Mouse (Mus musculus) stomach, embryonic 14.5 days (tissue): ENCODE measurements at regions not wholly inside any gene's neighbourhood (a gene's known extent, or its start where the extent isn't known, plus 50 kb on each side); places are given as distances from the start of the nearest gene placed in this dataset.

ENCODE experiments used
- ATAC-seq: fragments of 200-750 bp; cut with Nextera tagmentation; 2 replicates; pipeline ENCODE4 v1.8.0; 2017; ENCODE audit warnings: low read depth, moderate TSS enrichment; ENCODE audit not compliant: insufficient number of reproducible peaks, insufficient read depth, low FRiP score
- H3K27ac ChIP-seq: fragments of 300-500 bp; sonication (generic); 2 replicates; pipeline ENCODE4 v1.5.1; 2014; ENCODE audit warnings: mild to moderate bottlenecking, low read length, moderate library complexity, mixed read lengths
- H3K27me3 ChIP-seq: fragments of 300-500 bp; sonication (generic); 2 replicates; pipeline ENCODE4 v1.6.1; 2014; ENCODE audit warnings: low read length, control low read depth, mixed read lengths; ENCODE audit not compliant: control insufficient read depth, insufficient read depth
- H3K36me3 ChIP-seq: fragments of 300-500 bp; sonication (generic); 2 replicates; pipeline ENCODE4 v1.6.1; 2014; ENCODE audit warnings: mild to moderate bottlenecking, control low read depth, low read length, moderate library complexity, mixed read lengths; ENCODE audit not compliant: control insufficient read depth, insufficient read depth
- H3K4me1 ChIP-seq: fragments of 300-500 bp; sonication (generic); 2 replicates; pipeline ENCODE4 v1.6.1; 2014; ENCODE audit warnings: low read length, control low read depth, mixed read lengths; ENCODE audit not compliant: control insufficient read depth, insufficient read depth
- H3K4me2 ChIP-seq: fragments of 300-500 bp; sonication (generic); replicated peaks from 2 replicates; pipeline ENCODE4 v1.6.1; 2014; ENCODE audit warnings: low read depth, low read length, control low read depth
- H3K4me3 ChIP-seq: fragments of 300-500 bp; sonication (generic); 2 replicates; pipeline ENCODE4 v1.5.1; 2014; ENCODE audit warnings: low read depth, low read length, control low read depth
- H3K9ac ChIP-seq: fragments of 300-500 bp; sonication (generic); replicated peaks from 2 replicates; pipeline ENCODE4 v1.6.1; 2014; ENCODE audit warnings: low read depth, mild to moderate bottlenecking, control low read depth, low read length, moderate library complexity, mixed read lengths
- H3K9me3 ChIP-seq: fragments of 300-500 bp; sonication (generic); 2 replicates; pipeline ENCODE4 v1.6.1; 2016; ENCODE audit warnings: low read depth, low read length, control low read depth; ENCODE audit not compliant: control insufficient read depth
- WGBS: fragments of 180-500 bp; shearing (Covaris S2); extraction: QIAGEN DNeasy Blood & Tissue Kit; methylation state at CpG from one replicate; pipeline ENCODE4 v1.1.7; 2014; 5-methylcytosine and 5-hydroxymethylcytosine counted together

DNA sequence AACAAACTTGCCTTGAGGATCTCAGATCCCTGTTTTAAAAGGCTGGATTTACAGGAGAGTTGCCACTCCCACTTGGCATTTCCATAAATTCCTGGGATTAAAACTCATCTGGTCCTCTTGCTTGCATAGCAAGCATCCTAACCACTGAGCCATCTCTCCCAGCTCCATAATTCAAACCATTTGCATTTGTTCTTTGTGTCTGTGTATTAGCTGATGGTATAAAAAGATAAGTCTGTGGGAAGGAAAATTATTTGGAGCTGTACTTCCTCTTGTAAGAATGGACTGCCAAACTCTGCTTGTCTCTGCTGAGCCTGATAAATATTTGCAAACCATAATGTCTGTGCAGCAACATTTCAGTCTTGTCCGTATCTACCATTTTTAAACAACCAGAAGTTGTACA, 116.0 kb downstream of the Hpgd start:
- Histone ChIP-seq H3K4me1 (0 out of 2 replicates have a peak, but pooled peaks cover 3% of the 10 kb centered on the region), H3K36me3 (no peaks in the 10 kb centered on the region), H3K4me3 (no peak overlapping the region), H3K27me3 (no peaks in the 10 kb centered on the region), H3K27ac (no peak overlapping the region), H3K9me3 (no peaks in the 10 kb centered on the region), H3K4me2 (no peak overlapping the region), H3K9ac (no peak overlapping the region)
- 58% methylated on average over 1 of the region's 1 CpGs for WGBS
- ATAC-seq, result no peak

DNA sequence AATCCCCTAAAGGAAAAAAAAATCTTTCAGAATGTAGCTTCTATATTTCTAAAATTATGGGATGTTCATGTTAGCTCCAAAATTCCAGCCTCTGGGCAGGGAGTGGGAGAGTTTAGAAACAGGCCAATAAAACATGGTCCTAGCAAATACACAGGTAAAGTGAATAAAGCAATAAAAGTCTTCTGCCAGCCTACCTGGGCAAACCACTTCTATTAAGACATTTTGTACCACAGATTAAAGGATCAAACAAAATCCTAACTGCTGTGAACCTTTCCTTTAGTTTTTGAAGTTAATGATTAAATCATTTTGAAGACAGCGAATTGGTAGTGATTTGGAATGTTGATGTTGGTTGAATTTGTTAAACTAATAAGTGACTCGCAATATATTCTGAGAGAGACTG, 112.9 kb downstream of the Hpgd start:
- Histone ChIP-seq H3K27ac (no peak overlapping the region), H3K27me3 (no peaks in the 10 kb centered on the region), H3K4me2 (no peak overlapping the region), H3K9ac (no peak overlapping the region), H3K4me3 (no peak overlapping the region), H3K4me1 (0 out of 2 replicates have a peak, but pooled peaks cover 3% of the 10 kb centered on the region), H3K9me3 (no peaks in the 10 kb centered on the region), H3K36me3 (no peaks in the 10 kb centered on the region)
- 42% methylated on average over 2 of the region's 2 CpGs for WGBS
- no peak for ATAC-seq

DNA sequence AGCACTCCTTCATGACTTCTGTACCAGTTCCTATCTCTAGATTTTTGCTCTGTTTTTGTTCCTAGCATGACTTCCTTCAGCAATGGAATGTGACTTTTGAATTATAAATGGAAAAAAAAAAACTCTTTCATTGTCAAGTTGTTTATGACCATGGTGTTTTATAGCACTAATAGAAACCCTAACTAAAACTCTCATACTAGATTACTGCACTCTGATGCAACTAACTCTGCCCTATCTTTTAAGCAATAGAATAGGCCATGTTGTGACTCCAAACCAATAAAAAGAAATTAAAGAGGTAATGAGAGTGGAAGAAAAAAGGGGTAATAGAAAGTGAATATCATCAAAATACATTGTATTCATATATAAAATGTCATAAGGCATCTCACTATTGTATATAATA, 111.9 kb downstream of the Hpgd start:
- H3K27me3 ChIP-seq, result no peaks in the 10 kb centered on the region
- H3K9ac ChIP-seq, result no peak overlapping the region
- H3K4me2 ChIP-seq, result no peak overlapping the region
- ATAC-seq, result no peak
- no peaks in the 10 kb centered on the region for H3K9me3 ChIP-seq
- 0 out of 2 replicates have a peak, but pooled peaks cover 3% of the 10 kb centered on the region for H3K4me1 ChIP-seq
- no peak overlapping the region for H3K27ac ChIP-seq
- H3K4me3 ChIP-seq, result no peak overlapping the region
- no peaks in the 10 kb centered on the region for H3K36me3 ChIP-seq

DNA sequence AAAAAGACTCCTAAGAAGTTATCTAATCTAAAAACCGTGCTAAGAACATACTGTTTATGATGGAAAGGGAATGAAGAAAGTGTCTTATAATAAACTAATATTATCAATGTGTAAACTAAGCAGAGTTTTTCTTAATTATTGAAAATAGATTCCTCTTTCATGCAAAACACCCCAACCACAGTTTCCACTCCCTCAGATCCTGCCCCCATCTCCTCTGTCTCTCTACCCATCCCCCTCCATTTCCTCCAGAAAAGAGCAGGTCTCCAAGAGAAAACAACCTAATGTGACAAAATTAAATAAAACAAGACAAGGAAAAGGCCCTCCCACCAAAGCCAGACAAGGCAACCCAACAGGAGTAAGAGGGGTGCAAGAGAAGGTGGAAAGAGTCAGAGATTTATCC, 103.2 kb downstream of the Hpgd start:
- H3K4me3 ChIP-seq, result no peak overlapping the region
- 68% methylated on average over 1 of the region's 1 CpGs for WGBS
- ATAC-seq, result no peak

DNA sequence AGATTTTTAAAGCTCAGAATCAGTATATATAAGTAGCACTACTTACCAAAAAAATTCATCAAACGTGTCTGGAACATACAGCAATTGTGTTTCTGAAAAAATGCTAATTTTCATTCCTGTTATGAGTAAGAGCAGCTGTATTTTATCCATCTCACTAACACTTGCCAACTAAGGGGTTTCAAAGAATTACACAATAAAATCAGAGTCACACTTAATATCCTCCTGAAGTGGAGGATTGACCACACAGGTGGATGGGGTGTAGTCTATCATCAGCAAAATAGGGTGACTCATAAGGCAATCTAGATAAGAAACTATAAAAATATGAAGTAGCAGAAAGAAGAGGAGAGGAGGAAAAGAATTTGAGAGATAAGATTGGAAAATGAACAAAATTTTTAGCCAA, 102.0 kb downstream of the Hpgd start:
- Histone ChIP-seq H3K4me1 (no peaks in the 10 kb centered on the region), H3K9ac (no peak overlapping the region), H3K27ac (no peak overlapping the region), H3K4me2 (no peak overlapping the region), H3K27me3 (no peaks in the 10 kb centered on the region), H3K9me3 (no peaks in the 10 kb centered on the region), H3K4me3 (no peak overlapping the region), H3K36me3 (no peaks in the 10 kb centered on the region)
- WGBS, result 45% methylated on average over 1 of the region's 1 CpGs
- ATAC-seq, result no peak

More for the DNA sequence above, 103.2 kb downstream of the Hpgd start:
- H3K36me3 ChIP-seq, result no peaks in the 10 kb centered on the region
- no peaks in the 10 kb centered on the region for H3K27me3 ChIP-seq
- no peaks in the 10 kb centered on the region for H3K4me1 ChIP-seq
- no peak overlapping the region for H3K4me2 ChIP-seq
- no peaks in the 10 kb centered on the region for H3K9me3 ChIP-seq
- no peak overlapping the region for H3K27ac ChIP-seq
- H3K9ac ChIP-seq, result no peak overlapping the region

DNA sequence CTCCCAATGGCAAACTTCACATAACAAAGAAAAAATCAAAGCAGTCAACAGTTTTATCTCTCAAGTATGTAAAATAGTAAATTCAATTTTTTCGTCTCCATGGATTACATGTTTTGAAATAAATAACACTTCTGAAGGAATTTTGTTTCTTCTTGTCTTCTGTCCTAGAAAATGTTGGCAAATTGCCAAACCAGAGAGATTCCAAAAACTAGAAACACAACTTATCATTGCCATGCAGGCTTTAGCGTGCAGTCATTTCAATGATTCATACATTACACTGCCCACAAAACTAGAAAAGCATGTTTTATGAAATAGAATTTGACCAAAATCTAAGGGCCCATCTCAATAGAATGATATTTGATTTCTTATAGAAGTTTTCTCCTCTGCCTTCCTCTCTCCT, 98.2 kb downstream of the Hpgd start:
- no peak for ATAC-seq
- WGBS, result 57% methylated on average over 2 of the region's 2 CpGs
- H3K9me3 ChIP-seq, result no peaks in the 10 kb centered on the region
- no peak overlapping the region for H3K4me2 ChIP-seq
- no peak overlapping the region for H3K27ac ChIP-seq
- H3K4me3 ChIP-seq, result no peak overlapping the region
- H3K27me3 ChIP-seq, result no peaks in the 10 kb centered on the region
- H3K9ac ChIP-seq, result no peak overlapping the region
- no peaks in the 10 kb centered on the region for H3K36me3 ChIP-seq
- H3K4me1 ChIP-seq, result no peaks in the 10 kb centered on the region

DNA sequence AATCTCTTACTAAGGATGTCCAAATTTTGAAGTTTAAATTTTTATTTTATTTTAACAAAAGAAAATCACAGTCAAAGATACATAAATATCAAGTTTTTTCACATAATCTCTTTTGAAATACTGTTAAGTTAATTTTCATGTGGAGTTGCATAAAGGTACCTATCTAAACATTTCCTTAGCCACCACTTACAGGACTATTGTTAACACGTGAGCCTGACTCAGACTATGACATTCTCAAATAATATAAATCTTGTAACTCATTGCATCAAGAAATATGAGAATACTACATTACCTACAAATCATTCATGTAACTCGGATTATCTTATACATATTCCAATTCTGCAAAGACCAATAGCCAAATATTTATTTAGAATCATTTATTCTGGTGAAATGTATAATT, 97.8 kb downstream of the Hpgd start:
- no peak for ATAC-seq
- no peak overlapping the region for H3K27ac ChIP-seq
- H3K4me2 ChIP-seq, result no peak overlapping the region
- H3K4me1 ChIP-seq, result no peaks in the 10 kb centered on the region
- H3K9ac ChIP-seq, result no peak overlapping the region
- WGBS, result 46% methylated on average over 2 of the region's 2 CpGs
- no peaks in the 10 kb centered on the region for H3K9me3 ChIP-seq
- H3K27me3 ChIP-seq, result no peaks in the 10 kb centered on the region
- H3K4me3 ChIP-seq, result no peak overlapping the region
- H3K36me3 ChIP-seq, result no peaks in the 10 kb centered on the region
